Mouse (Mus musculus): ENCODE results near the gene Trim26.
"Not testable (repeated sequence)": the region's sequence is repeated elsewhere in the genome, so short reads cannot be mapped to it uniquely, and the experiment has no call there.

Trim26 gene

GRCm38 (mm10) chr17:36836874-36837647, at the start of gene Trim26:
TSS of gene Trim26 (plus strand) at chr17:36837134.
- peak; percentile 98 for DNase-seq (ENCODE audit: low read depth)

- no peak for DNase-seq (ENCODE audit: low read depth)
Observed at GRCm38 (mm10) chr17:36788351-36788750, 48.6 kb upstream of the Trim26 start.

- DNase-seq (ENCODE audit: low read depth): peak; percentile 46
Observed at GRCm38 (mm10) chr17:36788801-36789200, 48.1 kb upstream of the Trim26 start.

- no peak for DNase-seq (ENCODE audit: low read depth)
Observed at GRCm38 (mm10) chr17:36799493-36799892, 37.4 kb upstream of the Trim26 start.

GRCm38 (mm10) chr17:36799921-36800462, 36.9 kb upstream of the Trim26 start:
- DNase-seq (ENCODE audit: low read depth): not testable (repeated sequence)

- no peak for DNase-seq (ENCODE audit: low read depth)
Observed at GRCm38 (mm10) chr17:36811871-36812270, 25.1 kb upstream of the Trim26 start, which contains the start of gene H2-M10.6. TSS of gene H2-M10.6 (plus strand) at chr17:36812171.

GRCm38 (mm10) chr17:36824005-36824404, 12.9 kb upstream of the Trim26 start:
- peak; percentile 24 for DNase-seq (ENCODE audit: low read depth)

GRCm38 (mm10) chr17:36825525-36825924, 11.4 kb upstream of the Trim26 start:
- no peak for DNase-seq (ENCODE audit: low read depth)

- peak; percentile 31 for DNase-seq (ENCODE audit: low read depth)
Observed at GRCm38 (mm10) chr17:36826002-36826401, 10.9 kb upstream of the Trim26 start.

- DNase-seq (ENCODE audit: low read depth): no peak
Observed at GRCm38 (mm10) chr17:36828488-36828887, 8.4 kb upstream of the Trim26 start.

GRCm38 (mm10) chr17:36830470-36830869, 6.5 kb upstream of the Trim26 start:
- DNase-seq (ENCODE audit: low read depth): no peak

GRCm38 (mm10) chr17:36832694-36833093, 4.2 kb upstream of the Trim26 start:
- no peak for DNase-seq (ENCODE audit: low read depth)

- peak; percentile 60 for DNase-seq (ENCODE audit: low read depth)
Observed at GRCm38 (mm10) chr17:36835591-36836426, 1.1 kb upstream of the Trim26 start.

GRCm38 (mm10) chr17:36836427-36836812, 514 bp upstream of the Trim26 start:
- no peak for DNase-seq (ENCODE audit: low read depth)

GRCm38 (mm10) chr17:36839001-36839400, 2.1 kb downstream of the Trim26 start:
- DNase-seq (ENCODE audit: low read depth): no peak

- no peak for DNase-seq (ENCODE audit: low read depth)
Observed at GRCm38 (mm10) chr17:36839931-36840330, 3.0 kb downstream of the Trim26 start.

GRCm38 (mm10) chr17:36840961-36841445, 4.1 kb downstream of the Trim26 start:
- no peak for DNase-seq (ENCODE audit: low read depth)

GRCm38 (mm10) chr17:36843696-36844095, 6.8 kb downstream of the Trim26 start:
- DNase-seq (ENCODE audit: low read depth): no peak

- DNase-seq (ENCODE audit: low read depth): no peak
Observed at GRCm38 (mm10) chr17:36844286-36844719, 7.4 kb downstream of the Trim26 start.

GRCm38 (mm10) chr17:36844725-36845124, 7.8 kb downstream of the Trim26 start:
- no peak for DNase-seq (ENCODE audit: low read depth)

GRCm38 (mm10) chr17:36848911-36849310, 12.0 kb downstream of the Trim26 start:
- DNase-seq (ENCODE audit: low read depth): no peak

GRCm38 (mm10) chr17:36849992-36850391, 13.1 kb downstream of the Trim26 start:
- no peak for DNase-seq (ENCODE audit: low read depth)

All from c-Kit-positive CD71-positive TER-119-negative erythroid progenitor cells, embryonic 14.5 days (primary cell).